Mouse (Mus musculus) adrenal gland, adult 10 weeks (tissue): ENCODE measurements around the gene Naga. TPM values are rescaled to one million over a fixed set of nuclear protein-coding genes. Genes with fewer than 3 reads are reported as not detected.

Source experiments
- polyA plus RNA-seq: library from polyadenylated mRNA; stranded (reverse); fragments of 350-450 nt; fragmentation: Illumina TruSeq; extraction: RNeasy Lipid Tissue Mini Kit (QIAGEN cat#74804); gene quantifications from one replicate; pipeline ENCODE4 v1.2.3, GENCODE M21; 2014; ENCODE audit warnings: low read depth, low replicate concordance

The Naga gene
- 15.0 TPM for polyA plus RNA-seq

GRCm38 (mm10) chr15:82338593-82339112, at the start of gene Naga, which contains the start of the genes Pheta2 and Smdt1:
Naga (minus strand) TSS chr15:82338925.
Pheta2 (plus strand) TSS chr15:82338942.
Smdt1 (plus strand) TSS chr15:82338959.

GRCm38 (mm10) chr15:82379871-82380713, 41.4 kb upstream of the Naga start, which contains the start of gene Cyp2d22:
Cyp2d22 (minus strand) TSS chr15:82380260.

GRCm38 (mm10) chr15:82354126-82354945, 15.6 kb upstream of the Naga start, which contains the start of gene Ndufa6:
Ndufa6 (minus strand) TSS chr15:82354322.

DNA sequence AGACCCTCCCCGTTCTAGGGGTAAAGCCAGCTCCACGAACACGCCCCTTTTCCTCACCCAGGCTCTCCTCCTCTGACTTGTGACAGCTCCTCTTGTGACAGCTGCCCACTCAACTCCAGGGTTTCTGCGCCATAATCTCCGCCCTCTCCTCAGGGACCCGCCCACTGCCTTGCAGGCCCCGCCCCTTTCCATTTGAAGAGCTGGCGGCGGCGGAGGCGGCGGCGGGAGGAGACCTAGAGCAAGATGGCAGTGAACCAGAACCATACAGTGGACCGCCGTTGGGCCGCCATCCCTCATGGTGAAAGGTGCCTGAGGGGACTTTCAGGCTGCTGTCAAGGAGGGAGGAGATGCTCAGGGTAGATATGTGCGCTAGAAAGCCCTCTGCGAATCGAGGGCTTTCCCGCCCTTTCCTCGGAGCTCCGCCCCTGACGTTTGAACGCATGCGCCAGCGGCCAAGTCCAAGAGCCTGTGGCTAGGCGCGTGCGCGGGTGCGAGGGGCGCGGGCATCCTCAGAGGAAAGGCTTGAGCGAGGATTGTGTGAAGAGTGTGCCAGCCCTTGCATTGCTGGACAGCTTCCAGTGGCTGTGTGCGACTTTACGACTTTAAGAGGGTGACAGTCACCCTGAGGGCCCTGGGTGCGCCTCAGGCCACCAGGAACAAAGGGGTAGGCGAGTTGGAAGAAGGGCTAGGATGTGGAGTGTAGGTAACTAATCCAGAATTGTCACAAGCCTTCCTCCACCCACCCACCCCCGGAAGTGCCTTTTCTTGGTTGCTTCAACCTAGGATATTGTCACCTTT, 39.8 kb downstream of the Naga start, which contains the start of gene Wbp2nl:
TSS of gene Wbp2nl (plus strand) at position 191 of the 798 bp plus-strand sequence.

Other genes starting within 250 kb of the Naga start
- 1.9 TPM for gene Ccdc134, start 211.0 kb downstream of the Naga start, polyA plus RNA-seq
- gene Srebf2, start 191.7 kb downstream of the Naga start, polyA plus RNA-seq, result 14.1 TPM
- not detected for gene Shisa8, start 126.1 kb downstream of the Naga start, polyA plus RNA-seq
- gene Tnfrsf13c, start 114.6 kb downstream of the Naga start, polyA plus RNA-seq, result not detected
- gene Cenpm, start 94.2 kb downstream of the Naga start, polyA plus RNA-seq, result not detected
- not detected for gene 1500009C09Rik, start 86.5 kb downstream of the Naga start, polyA plus RNA-seq
- gene Sept3, start 64.0 kb downstream of the Naga start, polyA plus RNA-seq, result 2.0 TPM
- gene Wbp2nl, start 40.0 kb downstream of the Naga start, polyA plus RNA-seq, result not detected
- gene Pheta2, start within 50 bp of the Naga start, polyA plus RNA-seq, result not detected
- 42.5 TPM for gene Smdt1, start within 50 bp of the Naga start, polyA plus RNA-seq
- 353 TPM for gene Ndufa6, start 15.4 kb upstream of the Naga start, polyA plus RNA-seq
- 18.1 TPM for gene Cyp2d22, start 41.3 kb upstream of the Naga start, polyA plus RNA-seq
- gene Cyp2d11, start 55.1 kb upstream of the Naga start, polyA plus RNA-seq, result not detected
- gene Cyp2d10, start 68.3 kb upstream of the Naga start, polyA plus RNA-seq, result not detected
- gene Cyp2d9, start 94.5 kb upstream of the Naga start, polyA plus RNA-seq, result not detected
- gene Cyp2d12, start 216.1 kb upstream of the Naga start, polyA plus RNA-seq, result not detected